Mouse (Mus musculus) liver, embryonic 16.5 days (tissue): ENCODE data around the gene Gabarapl1. TPM values are rescaled to one million over a fixed set of nuclear protein-coding genes. Genes with fewer than 3 reads are reported as not detected.
A peak's percentile ranks its signal among the peaks of the same experiment; 100 is the strongest.
"Not testable (repeated sequence)": the region's sequence is repeated elsewhere in the genome, so short reads cannot be mapped to it uniquely, and the experiment has no call there.

Experiments used
- ATAC-seq: fragments of 200-750 bp; cut with Nextera tagmentation; 2 replicates; pipeline ENCODE4 v1.8.0; 2017; ENCODE audit warnings: low read depth, mild to moderate bottlenecking, moderate number of reproducible peaks, moderate library complexity
- H3K27ac ChIP-seq: fragments of 300-500 bp; sonication (generic); 2 replicates; pipeline ENCODE4 v1.5.1; 2014; ENCODE audit warnings: mild to moderate bottlenecking, low read length
- H3K27me3 ChIP-seq: fragments of 300-500 bp; sonication (generic); 2 replicates; pipeline ENCODE4 v1.6.1; 2014; ENCODE audit warnings: low read depth, low read length, mixed read lengths; ENCODE audit not compliant: control insufficient read depth, insufficient read depth
- H3K36me3 ChIP-seq: fragments of 300-500 bp; sonication (generic); 2 replicates; pipeline ENCODE4 v1.6.1; 2014; ENCODE audit warnings: mild to moderate bottlenecking; ENCODE audit not compliant: control insufficient read depth, insufficient read depth
- H3K4me1 ChIP-seq: fragments of 300-500 bp; sonication (generic); 2 replicates; pipeline ENCODE4 v1.6.1; 2014; ENCODE audit warnings: low read depth, low read length, mixed read lengths; ENCODE audit not compliant: control insufficient read depth
- H3K4me2 ChIP-seq: fragments of 300-500 bp; sonication (generic); 2 replicates; pipeline ENCODE4 v1.6.1; 2014; ENCODE audit warnings: low read depth, low read length, mixed read lengths
- H3K4me3 ChIP-seq: fragments of 300-500 bp; sonication (generic); 2 replicates; pipeline ENCODE4 v1.5.1; 2014; ENCODE audit warnings: low read depth, mild to moderate bottlenecking, low read length
- H3K9ac ChIP-seq: fragments of 300-500 bp; sonication (generic); 2 replicates; pipeline ENCODE4 v1.6.1; 2014; ENCODE audit warnings: low read depth, low read length
- H3K9me3 ChIP-seq: fragments of 300-500 bp; sonication (generic); replicated peaks from 2 replicates; pipeline ENCODE4 v1.6.1; 2016; ENCODE audit warnings: low read length; ENCODE audit not compliant: control insufficient read depth
- WGBS: fragments of 180-500 bp; shearing (Covaris S2); extraction: QIAGEN DNeasy Blood & Tissue Kit; methylation state at CpG from one replicate; pipeline ENCODE4 v1.1.7; 2014; ENCODE audit not compliant: insufficient replicate concordance; 5-methylcytosine and 5-hydroxymethylcytosine counted together
- polyA plus RNA-seq: library from polyadenylated mRNA; unstranded; fragments of >200 nt; fragmentation: Nextera tagmentation; extraction: Ambion mirVana; gene quantifications from 2 replicates; pipeline ENCODE4 v1.2.1, GENCODE M21; 2015

The Gabarapl1 gene
- polyA plus RNA-seq, result 28.4 and 28.6 TPM in 2 replicates

DNA sequence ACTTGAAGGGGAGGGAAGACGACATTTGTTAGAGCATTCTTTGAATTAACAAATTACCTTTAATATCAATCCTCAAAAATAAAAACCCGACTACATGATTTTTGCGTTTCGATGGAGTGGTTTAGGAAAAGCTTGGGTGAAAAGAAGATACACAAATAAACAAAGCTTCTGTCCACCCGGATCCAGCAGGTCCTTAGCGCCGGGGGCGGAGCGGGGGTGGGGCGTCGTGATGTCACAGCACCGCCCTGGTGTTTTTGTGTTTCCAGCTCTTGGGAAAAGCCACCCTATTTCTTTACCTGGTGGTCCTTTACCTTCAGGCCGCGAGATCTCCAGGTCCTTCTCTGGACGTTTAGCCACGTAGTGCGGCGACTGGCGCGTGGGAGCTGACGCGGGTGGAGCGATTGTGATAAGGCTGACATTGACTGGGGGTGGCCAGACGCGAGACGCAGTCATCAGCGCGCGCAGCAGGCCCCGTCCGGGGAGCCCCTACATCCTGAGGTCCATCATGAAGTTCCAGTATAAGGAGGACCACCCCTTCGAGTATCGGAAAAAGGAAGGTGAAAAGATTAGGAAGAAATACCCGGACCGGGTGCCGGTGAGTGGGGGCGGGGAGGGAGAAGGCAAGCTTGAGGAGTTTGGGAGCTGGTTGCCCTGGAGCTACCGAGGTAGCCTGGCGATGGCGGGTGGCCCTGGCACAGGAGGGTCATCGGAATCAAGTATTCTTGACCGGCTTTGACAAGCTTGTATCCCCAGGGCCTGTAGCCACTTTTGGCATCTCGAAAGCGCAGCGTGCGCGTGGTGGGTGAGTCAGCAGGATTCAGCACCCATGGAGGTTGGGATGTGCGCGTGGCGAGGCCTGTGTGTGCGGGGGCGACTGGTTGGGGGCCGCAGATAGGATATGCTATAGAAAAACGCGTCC lies at the start of gene Gabarapl1:
Gene Gabarapl1 (plus strand): TSS at position 219 of the 919 bp plus-strand sequence.
- peak within 1 kb of the TSS; percentile 82 for H3K4me3 ChIP-seq
- H3K9me3 ChIP-seq, result no peaks in the 10 kb centered on the region
- peaks cover 20% of the 10 kb centered on the region for H3K4me1 ChIP-seq
- WGBS, result under 1% methylated on average over 55 of the region's 55 CpGs
- ATAC-seq, result peak; percentile 85
- H3K27me3 ChIP-seq, result no peaks in the 10 kb centered on the region
- no peaks in the 10 kb centered on the region for H3K36me3 ChIP-seq
- H3K4me2 ChIP-seq, result peak within 1 kb of the TSS; percentile 72
- H3K27ac ChIP-seq, result peak within 1 kb of the TSS; percentile 82
- peak within 1 kb of the TSS; percentile 80 for H3K9ac ChIP-seq

DNA sequence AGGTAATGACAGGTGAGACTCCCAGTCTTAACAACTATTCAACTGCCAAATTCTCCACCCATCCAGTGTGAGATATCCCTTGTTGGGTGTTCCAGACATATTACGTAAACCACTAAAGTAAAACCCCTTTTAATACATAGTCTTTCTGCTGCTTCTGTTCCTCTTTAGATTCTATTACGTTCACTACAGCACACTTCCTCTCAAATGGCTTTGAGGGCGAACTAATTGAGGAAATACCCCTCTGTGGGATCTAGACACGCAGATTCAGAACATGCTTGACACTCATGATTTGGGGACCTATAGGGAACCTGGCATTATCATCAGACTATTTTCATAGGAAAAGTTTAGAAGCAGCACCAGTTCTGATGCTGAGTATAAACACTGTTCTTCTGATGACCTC lies 38.0 kb upstream of the Gabarapl1 start:
- 30% methylated on average over 4 of the region's 4 CpGs for WGBS
- H3K9me3 ChIP-seq, result no peaks in the 10 kb centered on the region
- H3K4me1 ChIP-seq, result no peaks in the 10 kb centered on the region
- ATAC-seq, result no peak
- H3K36me3 ChIP-seq, result no peaks in the 10 kb centered on the region
- no peak overlapping the region for H3K27ac ChIP-seq
- H3K27me3 ChIP-seq, result no peaks in the 10 kb centered on the region
- no peak overlapping the region for H3K4me2 ChIP-seq
- H3K4me3 ChIP-seq, result no peak overlapping the region
- no peak overlapping the region for H3K9ac ChIP-seq

DNA sequence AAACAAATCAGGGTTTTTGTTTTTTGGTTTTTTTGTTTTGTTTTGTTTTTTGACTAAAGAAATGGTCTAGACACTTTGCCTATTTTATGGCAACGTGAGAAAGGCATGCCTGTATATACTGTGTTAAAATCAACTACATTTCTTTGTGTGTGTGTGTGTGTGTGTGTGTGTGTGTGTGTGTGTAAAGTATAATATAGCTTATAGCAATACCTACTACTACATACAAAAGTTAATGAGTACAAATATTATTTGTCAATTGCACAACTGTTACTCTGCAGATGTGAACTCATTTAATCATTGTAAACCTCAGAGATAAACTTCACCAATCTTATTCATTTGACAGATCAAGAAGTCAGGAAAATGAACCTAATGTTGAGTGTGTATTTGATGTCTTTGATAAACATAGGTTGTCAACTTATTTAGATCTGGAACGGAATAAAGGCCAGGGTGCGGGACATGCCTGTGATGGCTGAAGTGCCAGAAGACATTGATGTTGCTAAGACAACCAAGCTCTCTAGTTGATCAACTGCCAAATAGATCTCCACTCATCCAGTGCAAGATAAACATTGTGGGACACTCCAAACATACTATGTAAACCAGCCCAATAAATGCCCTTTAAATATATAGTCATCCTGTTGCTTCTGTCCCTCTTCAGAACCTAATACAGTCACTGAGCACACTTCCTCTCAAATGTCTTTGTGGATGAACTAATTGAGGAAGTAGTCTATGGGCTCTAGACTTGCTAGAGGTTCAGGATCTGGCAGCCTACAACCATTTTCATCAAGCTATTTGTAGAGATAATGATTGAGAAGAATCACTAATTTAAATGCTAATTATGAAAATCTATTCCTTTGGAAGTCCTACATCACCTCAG lies 35.4 kb upstream of the Gabarapl1 start:
- 69% methylated on average over 3 of the region's 3 CpGs for WGBS
- Histone ChIP-seq H3K4me3 (no peak overlapping the region), H3K4me1 (no peaks in the 10 kb centered on the region), H3K9ac (no peak overlapping the region), H3K27ac (no peak overlapping the region), H3K27me3 (no peaks in the 10 kb centered on the region), H3K9me3 (no peaks in the 10 kb centered on the region), H3K4me2 (no peak overlapping the region), H3K36me3 (no peaks in the 10 kb centered on the region)
- no peak for ATAC-seq

DNA sequence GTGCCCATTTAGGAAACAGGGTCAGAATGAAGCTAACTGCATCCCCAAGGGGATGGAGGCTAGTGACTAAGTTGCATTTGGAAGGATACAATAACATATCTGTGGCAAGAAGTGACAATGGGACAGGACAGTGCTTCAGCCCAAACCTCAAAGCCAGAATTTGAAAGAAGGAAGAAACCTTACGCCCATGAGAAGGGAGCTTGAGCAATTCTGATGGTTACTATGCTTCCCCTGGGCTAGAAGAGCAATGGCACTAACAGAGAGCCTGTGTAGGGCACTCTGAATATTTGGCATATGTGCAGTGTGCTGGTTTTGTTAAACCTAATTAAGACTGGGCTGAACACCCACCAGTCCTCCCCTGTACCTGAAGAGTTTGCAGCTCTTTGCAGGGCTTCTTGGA lies 33.4 kb upstream of the Gabarapl1 start:
- ATAC-seq, H3K36me3 ChIP-seq: not testable (repeated sequence)
- 38% methylated on average over 1 of the region's 1 CpGs for WGBS

DNA sequence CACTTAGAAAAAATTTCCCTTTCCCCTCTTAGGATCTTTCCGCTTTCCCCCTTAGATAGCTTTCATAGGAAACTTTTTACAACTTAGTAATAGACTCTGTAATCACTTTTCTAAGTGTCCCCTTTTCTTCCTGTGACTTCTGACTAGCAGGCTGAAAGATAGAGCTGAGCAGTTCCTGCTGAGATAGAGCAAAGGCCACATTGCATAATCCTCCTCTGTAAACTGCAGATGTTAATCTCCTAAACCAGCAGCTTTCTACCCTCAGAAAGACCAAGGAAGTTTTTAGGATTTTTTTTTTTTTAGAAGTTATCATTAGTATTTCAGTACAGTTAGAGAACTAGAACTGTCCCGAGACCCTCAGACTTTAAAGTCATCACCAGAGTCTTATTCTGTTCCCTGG lies 29.5 kb upstream of the Gabarapl1 start:
- 48% methylated on average over 2 of the region's 2 CpGs for WGBS
- H3K36me3 ChIP-seq, result no peaks in the 10 kb centered on the region
- ATAC-seq, result no peak
- H3K27me3 ChIP-seq, result no peaks in the 10 kb centered on the region
- H3K4me2 ChIP-seq, result no peak overlapping the region
- no peak overlapping the region for H3K9ac ChIP-seq
- no peak overlapping the region for H3K27ac ChIP-seq
- no peak overlapping the region for H3K4me3 ChIP-seq
- no peaks in the 10 kb centered on the region for H3K4me1 ChIP-seq
- no peaks in the 10 kb centered on the region for H3K9me3 ChIP-seq

More for the DNA sequence above, 33.4 kb upstream of the Gabarapl1 start:
- not testable (repeated sequence) for H3K4me2 ChIP-seq, H3K9ac ChIP-seq, H3K27me3 ChIP-seq, H3K9me3 ChIP-seq, H3K4me3 ChIP-seq, H3K27ac ChIP-seq, H3K4me1 ChIP-seq

DNA sequence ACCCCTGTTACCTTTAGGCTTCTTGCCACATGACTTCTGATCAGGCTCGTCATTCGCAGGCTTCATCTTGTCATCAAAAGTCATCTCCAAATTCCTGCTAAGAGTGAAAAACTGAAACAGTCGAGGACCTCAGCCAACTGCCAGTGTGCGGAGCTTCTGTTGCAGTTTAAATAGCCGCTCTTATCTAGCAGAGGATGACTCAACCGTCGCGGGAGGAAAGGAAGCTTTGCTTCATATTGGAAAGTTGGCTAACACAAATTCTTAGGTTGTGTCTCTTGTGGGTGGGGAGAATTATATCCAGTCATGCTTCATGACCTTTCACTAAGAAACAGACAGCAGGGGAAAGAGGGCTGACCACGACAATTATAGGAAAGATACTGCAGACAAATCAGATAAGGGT lies 25.9 kb upstream of the Gabarapl1 start, which contains the start of gene Olr1:
Gene Olr1 (minus strand): TSS at position 142 of the 400 bp plus-strand sequence.
- WGBS, result 36% methylated on average over 9 of the region's 9 CpGs
- H3K4me1 ChIP-seq, result no peaks in the 10 kb centered on the region
- H3K27me3 ChIP-seq, result no peaks in the 10 kb centered on the region
- no peak within 1 kb of the TSS for H3K4me2 ChIP-seq
- H3K9me3 ChIP-seq, result no peaks in the 10 kb centered on the region
- no peak for ATAC-seq
- no peak within 1 kb of the TSS for H3K9ac ChIP-seq
- H3K36me3 ChIP-seq, result no peaks in the 10 kb centered on the region
- no peak within 1 kb of the TSS for H3K4me3 ChIP-seq
- no peak within 1 kb of the TSS for H3K27ac ChIP-seq

DNA sequence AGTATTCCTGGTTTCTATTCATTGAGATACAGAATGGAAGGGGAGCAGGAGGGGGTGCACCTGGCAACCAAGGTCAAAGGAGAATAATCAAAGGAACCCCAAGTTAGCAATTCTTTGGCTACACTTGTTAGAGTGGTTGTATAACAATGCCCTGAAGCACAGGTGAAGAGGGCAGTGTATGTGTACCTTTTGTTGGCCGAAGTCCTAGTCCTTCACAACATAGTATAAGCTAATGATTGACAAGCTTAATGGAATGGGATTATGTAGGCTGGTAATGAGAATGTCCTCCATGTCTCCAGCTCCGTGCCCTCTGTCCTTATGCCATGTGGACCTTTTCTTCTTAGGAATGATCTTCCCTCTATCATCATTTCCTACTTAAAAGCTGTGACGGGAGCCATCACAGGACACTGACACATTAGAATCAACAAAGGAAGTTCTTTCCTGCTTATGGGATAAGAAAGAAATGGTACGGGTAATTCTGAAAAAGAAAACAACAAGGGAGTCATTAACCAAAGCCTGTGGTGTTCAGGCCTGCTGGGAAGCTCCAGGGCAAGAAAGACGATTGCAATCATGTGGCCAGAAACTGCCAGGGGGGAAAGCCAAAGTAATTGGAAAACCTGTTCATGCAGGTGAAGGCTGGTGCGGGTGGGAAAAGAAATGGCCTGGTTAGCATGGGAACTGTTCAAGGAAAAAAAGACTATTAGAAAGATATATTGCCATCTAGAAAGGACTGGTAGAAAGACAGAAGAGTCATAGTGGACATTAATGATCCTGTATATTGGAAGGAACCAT lies 22.6 kb upstream of the Gabarapl1 start:
- 56% methylated on average over 6 of the region's 6 CpGs for WGBS
- peak; percentile 81 for ATAC-seq
- H3K4me2 ChIP-seq, result no peak overlapping the region

DNA sequence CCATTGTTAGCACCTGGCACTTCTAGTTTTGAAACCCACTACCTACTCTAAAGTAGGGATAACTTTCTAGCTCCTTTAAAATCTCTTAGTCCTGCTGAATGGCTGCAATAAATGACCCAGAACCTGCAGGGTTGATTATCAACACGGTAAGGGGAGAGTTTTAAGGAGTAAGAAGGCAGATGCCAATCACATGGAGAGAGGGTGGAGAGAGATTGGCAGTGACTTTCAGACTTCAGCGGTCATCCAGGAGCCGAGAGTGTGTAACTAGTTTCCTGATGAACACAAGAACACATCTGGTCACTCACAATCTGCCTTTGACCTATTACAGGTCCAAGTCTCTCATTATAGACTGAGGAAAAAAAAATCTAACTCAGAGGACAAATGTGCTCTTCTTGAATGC lies 20.6 kb upstream of the Gabarapl1 start, which contains the start of gene Tmem52b:
Gene Tmem52b (plus strand): TSS at position 189 of the 400 bp plus-strand sequence.
- Histone ChIP-seq H3K4me2 (no peak within 1 kb of the TSS), H3K27me3 (no peaks in the 10 kb centered on the region), H3K36me3 (no peaks in the 10 kb centered on the region), H3K9ac (no peak within 1 kb of the TSS), H3K9me3 (no peaks in the 10 kb centered on the region), H3K4me3 (no peak within 1 kb of the TSS), H3K27ac (no peak within 1 kb of the TSS), H3K4me1 (no peaks in the 10 kb centered on the region)
- 40% methylated on average over 3 of the region's 3 CpGs for WGBS
- no peak for ATAC-seq

More for the DNA sequence above, 22.6 kb upstream of the Gabarapl1 start:
- H3K36me3 ChIP-seq, result no peaks in the 10 kb centered on the region
- no peaks in the 10 kb centered on the region for H3K27me3 ChIP-seq
- no peak overlapping the region for H3K27ac ChIP-seq
- H3K9me3 ChIP-seq, result no peaks in the 10 kb centered on the region
- H3K4me1 ChIP-seq, result no peaks in the 10 kb centered on the region
- no peak overlapping the region for H3K9ac ChIP-seq
- no peak overlapping the region for H3K4me3 ChIP-seq
